Mouse (Mus musculus): Measurements from ENCODE around the gene Ccdc87. TPM values are rescaled to one million over a fixed set of nuclear protein-coding genes. Genes with fewer than 3 reads are reported as not detected.

Ccdc87 gene
- polyA plus RNA-seq, 1 experiment from 2014 or later, result not detected

DNA sequence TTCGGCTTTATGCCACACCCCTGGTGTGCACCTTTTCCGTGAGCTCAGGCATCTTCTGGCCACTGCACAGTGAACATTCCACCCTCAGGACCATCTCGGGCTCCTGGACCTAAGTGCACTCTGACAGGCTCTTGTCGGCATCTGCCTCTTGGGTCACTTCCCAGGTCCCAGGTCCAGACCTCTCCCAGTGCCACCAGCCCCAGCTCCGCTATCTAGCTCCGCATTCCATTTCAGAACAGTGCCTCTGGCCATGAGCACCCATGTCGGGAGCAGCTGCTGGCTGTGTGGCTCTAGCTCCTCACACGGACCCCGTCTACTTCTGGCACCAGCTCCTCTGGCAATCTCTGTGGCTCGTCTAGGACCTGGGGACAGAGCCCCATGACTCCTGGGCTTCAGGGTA lies 50.6 kb downstream of the Ccdc87 start:
- Histone ChIP-seq H3K27me3 (replicated peaks; ENCODE audit: control insufficient read depth, insufficient read depth, low read length) (no peaks in the 10 kb centered on the region), H3K9ac (ENCODE audit: low read length) (no peak overlapping the region), H3K27ac (ENCODE audit: low read depth) (no peak overlapping the region), H3K4me1 (replicated peaks; ENCODE audit: control insufficient read depth, insufficient read depth, low read length) (no peaks in the 10 kb centered on the region), H3K36me3 (ENCODE audit: control insufficient read depth, insufficient read depth, low read length) (peaks cover 14% of the 10 kb centered on the region), H3K9me3 (ENCODE audit: control insufficient read depth, low read length) (no peaks in the 10 kb centered on the region), H3K4me3 (ENCODE audit: low read depth, low read length) (no peak overlapping the region), H3K4me2 (ENCODE audit: low read length) (no peak overlapping the region)
- 84% methylated on average over 10 of the region's 10 CpGs for WGBS
- DNase-seq (ENCODE audit: low spot score), result no peak
- no peak for ATAC-seq (replicated peaks; ENCODE audit: low FRiP score, low TSS enrichment, low read depth)

DNA sequence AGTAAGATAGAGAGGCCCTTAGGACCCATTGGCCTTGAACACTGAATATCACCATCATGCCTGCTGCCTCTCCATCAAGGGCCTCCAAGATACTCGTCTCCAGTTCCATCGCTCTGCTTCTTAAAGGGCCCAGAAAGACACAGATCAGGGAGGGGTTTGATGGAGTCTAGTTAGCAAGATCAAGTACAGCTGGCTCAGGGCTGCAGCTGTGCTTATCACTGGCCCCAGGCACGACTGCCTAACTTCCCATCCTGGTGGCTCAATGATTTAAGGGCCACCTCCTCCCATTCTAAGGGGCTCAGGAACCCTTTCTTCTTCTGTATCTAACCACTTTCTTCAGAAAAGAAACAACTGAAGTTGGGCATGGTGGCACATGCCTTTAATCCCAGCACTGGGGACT lies 52.6 kb downstream of the Ccdc87 start:
- WGBS, result 76% methylated on average over 3 of the region's 3 CpGs

More for the DNA sequence above, 52.6 kb downstream of the Ccdc87 start:
- no peak overlapping the region for H3K27ac ChIP-seq (ENCODE audit: low read depth)
- H3K4me3 ChIP-seq (ENCODE audit: low read depth, low read length), result no peak overlapping the region
- H3K9ac ChIP-seq (ENCODE audit: low read length), result no peak overlapping the region
- H3K36me3 ChIP-seq (ENCODE audit: control insufficient read depth, insufficient read depth, low read length), result peaks cover 14% of the 10 kb centered on the region
- H3K4me2 ChIP-seq (ENCODE audit: low read length), result no peak overlapping the region
- DNase-seq (ENCODE audit: low spot score) (no peak), ATAC-seq (replicated peaks; ENCODE audit: low FRiP score, low TSS enrichment, low read depth) (no peak)
- no peaks in the 10 kb centered on the region for H3K4me1 ChIP-seq (replicated peaks; ENCODE audit: control insufficient read depth, insufficient read depth, low read length)
- no peaks in the 10 kb centered on the region for H3K9me3 ChIP-seq (ENCODE audit: control insufficient read depth, low read length)
- no peaks in the 10 kb centered on the region for H3K27me3 ChIP-seq (replicated peaks; ENCODE audit: control insufficient read depth, insufficient read depth, low read length)

Other genes starting within 250 kb of the Ccdc87 start
- gene Lrfn4, start 223.7 kb upstream of the Ccdc87 start, polyA plus RNA-seq (2014; fragmentation: Nextera tagmentation; extraction: Ambion mirVana), result 8.6 and 9.3 TPM in 2 replicates
- gene Rce1, start 213.7 kb upstream of the Ccdc87 start, polyA plus RNA-seq (2014; fragmentation: Nextera tagmentation; extraction: Ambion mirVana), result 75.3 and 78.6 TPM in 2 replicates
- gene Gm960, start 140.7 kb upstream of the Ccdc87 start, polyA plus RNA-seq (2014; fragmentation: Nextera tagmentation; extraction: Ambion mirVana), result 3.2 and 3.8 TPM in 2 replicates
- 2.1 and 2.4 TPM in 2 replicates for gene Sptbn2, start 128.2 kb upstream of the Ccdc87 start, polyA plus RNA-seq (2014; fragmentation: Nextera tagmentation; extraction: Ambion mirVana)
- gene Rbm4b, start 82.9 kb upstream of the Ccdc87 start, polyA plus RNA-seq (2014; fragmentation: Nextera tagmentation; extraction: Ambion mirVana), result 55.0 and 62.4 TPM in 2 replicates
- gene Rbm4, start 45.5 kb upstream of the Ccdc87 start, polyA plus RNA-seq (2014; fragmentation: Nextera tagmentation; extraction: Ambion mirVana), result 59.8 and 69.8 TPM in 2 replicates
- 25.7 and 29.0 TPM in 2 replicates for gene Gm21992, start 27.8 kb upstream of the Ccdc87 start, polyA plus RNA-seq (2014; fragmentation: Nextera tagmentation; extraction: Ambion mirVana)
- gene Rbm14, start 27.7 kb upstream of the Ccdc87 start, polyA plus RNA-seq (2014; fragmentation: Nextera tagmentation; extraction: Ambion mirVana), result 77.1 and 82.3 TPM in 2 replicates
- 48.8 and 49.3 TPM in 2 replicates for gene Ccs, start within 50 bp of the Ccdc87 start, polyA plus RNA-seq (2014; fragmentation: Nextera tagmentation; extraction: Ambion mirVana)
- gene Ctsf, start 15.8 kb downstream of the Ccdc87 start, polyA plus RNA-seq (2014; fragmentation: Nextera tagmentation; extraction: Ambion mirVana), result 24.0 and 24.9 TPM in 2 replicates
- 0.87 and 1.4 TPM in 2 replicates for gene Actn3, start 38.5 kb downstream of the Ccdc87 start, polyA plus RNA-seq (2014; fragmentation: Nextera tagmentation; extraction: Ambion mirVana)
- gene Zdhhc24, start 39.3 kb downstream of the Ccdc87 start, polyA plus RNA-seq (2014; fragmentation: Nextera tagmentation; extraction: Ambion mirVana), result 9.7 and 10.9 TPM in 2 replicates
- 3.2 and 5.2 TPM in 2 replicates for gene Bbs1, start 67.3 kb downstream of the Ccdc87 start, polyA plus RNA-seq (2014; fragmentation: Nextera tagmentation; extraction: Ambion mirVana)
- 109 and 116 TPM in 2 replicates for gene Dpp3, start 88.9 kb downstream of the Ccdc87 start, polyA plus RNA-seq (2014; fragmentation: Nextera tagmentation; extraction: Ambion mirVana)
- 2.2 and 2.5 TPM in 2 replicates for gene Peli3, start 103.8 kb downstream of the Ccdc87 start, polyA plus RNA-seq (2014; fragmentation: Nextera tagmentation; extraction: Ambion mirVana)
- gene Mrpl11, start 122.8 kb downstream of the Ccdc87 start, polyA plus RNA-seq (2014; fragmentation: Nextera tagmentation; extraction: Ambion mirVana), result 119 and 127 TPM in 2 replicates
- 0.31 and 0.42 TPM in 2 replicates for gene Npas4, start 150.9 kb downstream of the Ccdc87 start, polyA plus RNA-seq (2014; fragmentation: Nextera tagmentation; extraction: Ambion mirVana)
- 6.8 and 7.0 TPM in 2 replicates for gene Slc29a2, start 184.5 kb downstream of the Ccdc87 start, polyA plus RNA-seq (2014; fragmentation: Nextera tagmentation; extraction: Ambion mirVana)
- gene B4gat1, start 199.5 kb downstream of the Ccdc87 start, polyA plus RNA-seq (2014; fragmentation: Nextera tagmentation; extraction: Ambion mirVana), result 39.1 and 45.2 TPM in 2 replicates
- gene AC124502.3, start 199.5 kb downstream of the Ccdc87 start, polyA plus RNA-seq (2014; fragmentation: Nextera tagmentation; extraction: Ambion mirVana), result 1.1 and 1.6 TPM in 2 replicates
- gene Brms1, start 202.0 kb downstream of the Ccdc87 start, polyA plus RNA-seq (2014; fragmentation: Nextera tagmentation; extraction: Ambion mirVana), result 49.6 and 50.8 TPM in 2 replicates
- 2.6 and 3.8 TPM in 2 replicates for gene Rin1, start 211.1 kb downstream of the Ccdc87 start, polyA plus RNA-seq (2014; fragmentation: Nextera tagmentation; extraction: Ambion mirVana)
- gene Cd248, start 228.7 kb downstream of the Ccdc87 start, polyA plus RNA-seq (2014; fragmentation: Nextera tagmentation; extraction: Ambion mirVana), result 69.8 and 70.2 TPM in 2 replicates
- 7.1 and 8.2 TPM in 2 replicates for gene Tmem151a, start 246.2 kb downstream of the Ccdc87 start, polyA plus RNA-seq (2014; fragmentation: Nextera tagmentation; extraction: Ambion mirVana)
- gene Yif1a, start 249.2 kb downstream of the Ccdc87 start, polyA plus RNA-seq (2014; fragmentation: Nextera tagmentation; extraction: Ambion mirVana), result 111 and 114 TPM in 2 replicates